Mouse (Mus musculus): ENCODE results near the gene Arpp19.

- no peak for TF ChIP-seq CTCF (IDR thresholded peaks at IDR 0.05; ENCODE audit: borderline replicate concordance, extremely low read depth, insufficient read depth, insufficient read length)
- no peak for TF ChIP-seq POLR2A (IDR thresholded peaks at IDR 0.05; ENCODE audit: borderline replicate concordance, extremely low read depth, insufficient read depth, insufficient read length, poor library complexity, severe bottlenecking)
Measured at GRCm38 (mm10) chr9:75070457-75071028, 33.1 kb downstream of the Arpp19 start, which contains the start of gene Myo5a.
